Mouse (Mus musculus): ENCODE measurements around the gene Zdhhc13. TPM values are rescaled to one million over a fixed set of nuclear protein-coding genes. Genes with fewer than 3 reads are reported as not detected.

The Zdhhc13 gene
- polyA plus RNA-seq (2016; fragmentation: Nextera tagmentation; extraction: Ambion mirVana), result 32.1 and 35.2 TPM in 2 replicates

DNA sequence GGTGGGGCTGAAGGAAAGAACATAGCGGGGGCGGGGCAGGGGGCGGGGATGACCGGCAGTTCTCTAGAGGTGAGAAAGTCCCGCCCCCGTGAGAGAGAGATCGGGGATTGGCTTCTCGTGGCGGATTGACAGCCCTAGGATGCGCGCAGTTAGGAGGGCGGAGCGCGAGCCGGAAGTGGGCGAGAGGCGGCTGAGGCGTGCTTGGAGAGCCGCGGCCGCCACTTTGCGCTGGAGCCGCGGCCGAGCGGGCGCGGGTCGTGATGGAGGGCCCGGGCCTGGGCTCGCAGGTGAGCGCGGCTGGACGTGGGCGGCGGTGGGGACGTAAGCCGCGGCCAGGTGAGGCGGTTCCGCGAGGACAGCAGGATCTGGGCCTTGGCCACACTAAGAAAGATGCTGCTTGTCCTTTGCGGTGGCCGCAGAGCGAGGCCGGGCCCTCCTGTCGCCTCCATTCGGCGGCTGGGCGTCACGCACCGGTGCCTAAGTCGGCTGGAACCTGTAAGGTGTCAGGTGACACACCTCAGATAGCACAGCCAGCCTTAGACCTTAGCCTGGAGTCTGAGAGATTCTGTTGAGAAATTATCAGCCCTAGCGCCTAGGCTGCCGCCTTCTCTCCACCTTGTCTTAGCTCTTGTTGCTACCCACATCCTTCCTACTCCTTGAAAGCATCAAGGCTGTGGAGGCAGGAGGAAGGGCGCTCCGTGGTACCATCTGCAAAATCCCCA, at the start of gene Zdhhc13:
Gene Zdhhc13, plus strand, starts transcription at position 153 of the 722 bp plus-strand sequence.
- DNase-seq (ENCODE audit: low spot score), result peak; percentile 94
- Histone ChIP-seq H3K27me3 (ENCODE audit: insufficient read depth, poor library complexity, severe bottlenecking) (no peaks in the 10 kb centered on the region), H3K27ac (peak within 1 kb of the TSS; percentile 91), H3K9me3 (no peaks in the 10 kb centered on the region), H3K4me1 (replicated peaks) (peaks cover 22% of the 10 kb centered on the region), H3K36me3 (peaks cover 6% of the 10 kb centered on the region), H3K4me3 (peak within 1 kb of the TSS; percentile 83)
- under 1% methylated on average over 57 of the region's 57 CpGs for WGBS

DNA sequence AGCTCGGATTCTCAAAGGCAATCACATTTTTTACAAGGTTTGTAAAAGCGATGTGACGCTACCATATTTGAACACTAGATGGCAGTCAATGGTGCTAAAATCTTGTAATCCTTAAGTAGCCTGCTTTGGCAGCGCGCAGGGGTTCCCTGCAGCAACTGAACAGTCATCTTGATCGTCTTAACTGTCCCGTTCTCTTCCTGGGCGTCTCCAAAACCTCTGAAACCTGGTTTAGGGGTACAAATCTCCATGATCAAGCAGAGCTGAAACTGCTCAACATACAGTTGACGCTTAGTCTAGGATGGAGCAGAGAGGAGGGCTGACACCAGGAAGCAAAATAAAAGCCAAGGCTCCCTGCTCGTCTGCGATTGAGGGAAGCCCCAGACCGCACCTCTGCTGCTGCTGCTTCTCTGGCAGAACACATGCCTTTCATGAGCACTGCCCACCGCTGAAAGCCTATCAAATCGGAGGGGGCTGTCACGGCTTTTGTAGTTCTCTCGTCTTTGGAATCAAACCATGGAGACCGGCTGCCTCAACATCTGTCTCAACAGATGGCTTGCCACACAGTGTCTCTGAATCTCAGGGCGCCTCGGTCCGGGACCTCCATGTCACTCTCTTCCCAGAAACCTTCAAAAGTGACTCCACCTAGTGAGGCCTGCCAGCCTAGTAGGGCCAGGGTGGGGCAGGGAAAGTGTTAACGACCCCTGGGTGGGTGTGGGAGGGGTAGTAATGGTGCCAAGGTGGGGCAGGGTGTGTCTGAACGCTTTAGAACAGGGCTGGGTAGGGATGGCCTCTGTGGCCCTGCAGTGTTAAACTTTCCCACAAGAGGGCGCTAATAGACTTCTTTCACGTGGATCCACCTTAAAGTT, 39.3 kb upstream of the Zdhhc13 start:
- Histone ChIP-seq H3K4me1 (replicated peaks) (peaks cover 9% of the 10 kb centered on the region), H3K4me3 (peak overlapping the region; percentile 57), H3K27ac (peak overlapping the region; percentile 83), H3K27me3 (ENCODE audit: insufficient read depth, poor library complexity, severe bottlenecking) (peaks cover 6% of the 10 kb centered on the region; the same call in 1 of the 2 replicates), H3K9me3 (no peaks in the 10 kb centered on the region), H3K36me3 (no peaks in the 10 kb centered on the region)
- peak; percentile 85 for DNase-seq (ENCODE audit: low spot score)
- 2% methylated on average over 24 of the region's 24 CpGs for WGBS

DNA sequence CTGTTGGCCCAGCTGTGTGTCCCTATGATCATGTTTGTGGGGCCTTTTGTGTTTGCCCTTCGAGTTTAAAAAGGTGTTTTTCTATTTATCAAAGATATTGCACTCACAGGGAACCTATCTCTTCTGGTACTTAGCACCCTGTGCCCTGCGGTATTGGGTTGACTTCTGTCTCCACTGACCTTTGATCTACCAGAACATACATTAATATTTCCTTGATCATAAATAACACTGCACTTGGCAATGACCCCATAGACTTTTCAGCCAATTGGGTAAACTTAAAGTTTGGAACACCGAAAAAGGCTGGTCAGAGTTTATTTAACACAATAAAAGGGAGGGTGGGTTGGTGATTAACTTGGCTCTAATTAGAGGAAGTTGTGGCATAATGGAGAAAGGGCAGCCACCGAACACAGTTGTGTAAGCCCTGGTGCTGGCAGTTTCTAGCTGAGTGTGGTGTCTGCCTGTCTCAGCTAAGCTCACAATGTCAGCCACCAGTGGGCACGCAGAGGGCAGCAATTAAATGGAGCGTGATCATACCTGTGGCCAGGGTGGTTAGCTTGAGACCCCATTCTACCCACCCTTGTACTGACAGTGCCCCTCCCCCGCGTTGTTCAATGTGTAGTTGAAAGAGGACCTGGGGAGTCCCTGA, 38.5 kb upstream of the Zdhhc13 start:
- Histone ChIP-seq H3K27ac (no peak overlapping the region; the same call in 1 of the 2 replicates), H3K36me3 (no peaks in the 10 kb centered on the region), H3K9me3 (no peaks in the 10 kb centered on the region), H3K4me3 (peak overlapping the region; percentile 57), H3K4me1 (replicated peaks) (peaks cover 9% of the 10 kb centered on the region), H3K27me3 (ENCODE audit: insufficient read depth, poor library complexity, severe bottlenecking) (peaks cover 6% of the 10 kb centered on the region; the same call in 1 of the 2 replicates)
- WGBS, result 70% methylated on average over 8 of the region's 8 CpGs
- DNase-seq (ENCODE audit: low spot score), result no peak

DNA sequence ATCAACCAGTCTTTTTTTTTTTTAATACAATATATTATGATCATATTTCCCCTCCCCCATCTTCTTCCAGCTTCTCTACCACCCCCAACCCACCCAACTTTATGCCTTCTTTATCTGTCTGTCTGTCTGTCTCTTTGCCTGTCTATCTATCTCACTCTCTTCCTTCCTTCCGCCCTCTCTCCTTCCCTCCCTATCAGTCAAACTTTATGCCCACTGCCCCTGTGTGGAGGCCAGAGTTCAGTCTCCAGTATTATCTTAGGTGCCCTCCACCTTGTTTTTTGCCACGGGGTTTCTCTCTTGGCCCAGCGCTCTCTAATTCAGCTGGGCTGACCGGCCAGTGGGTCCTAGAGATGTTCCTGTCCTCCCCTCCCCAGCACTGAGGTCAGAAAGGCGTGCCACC, 37.6 kb upstream of the Zdhhc13 start:
- DNase-seq (ENCODE audit: low spot score), result no peak
- peaks cover 9% of the 10 kb centered on the region for H3K4me1 ChIP-seq (replicated peaks)
- H3K9me3 ChIP-seq, result no peaks in the 10 kb centered on the region
- no peak overlapping the region; the same call in 1 of the 2 replicates for H3K27ac ChIP-seq
- 83% methylated on average over 5 of the region's 5 CpGs for WGBS
- peaks cover 6% of the 10 kb centered on the region; the same call in 1 of the 2 replicates for H3K27me3 ChIP-seq (ENCODE audit: insufficient read depth, poor library complexity, severe bottlenecking)
- H3K36me3 ChIP-seq, result no peaks in the 10 kb centered on the region
- no peak overlapping the region for H3K4me3 ChIP-seq

DNA sequence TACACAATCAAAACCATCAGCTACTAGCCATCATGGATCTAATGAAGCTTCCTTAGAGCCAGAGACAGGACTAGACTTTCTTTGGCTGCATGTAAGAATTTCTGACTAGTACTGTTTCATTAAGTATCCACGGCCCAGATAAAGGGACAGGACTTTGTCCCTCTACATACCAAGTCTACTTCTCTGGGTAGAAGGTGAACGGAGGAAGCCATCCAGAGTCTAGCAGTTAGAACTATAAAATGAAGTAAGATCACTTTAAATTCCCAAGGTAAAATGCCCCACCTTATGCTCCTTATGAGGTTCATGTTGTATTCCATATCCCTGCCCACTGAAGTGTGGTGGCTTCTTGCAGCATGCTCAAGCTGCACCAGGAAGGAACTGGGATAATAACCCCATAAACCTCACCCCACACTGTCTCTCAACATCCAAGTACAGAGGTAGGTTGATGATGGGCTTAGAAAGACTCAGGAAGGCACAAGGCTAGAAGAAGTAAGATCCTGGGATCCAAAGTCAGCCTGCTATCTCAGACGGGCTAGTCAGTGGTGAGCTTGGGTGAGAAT, 34.3 kb upstream of the Zdhhc13 start:
- H3K4me1 ChIP-seq (replicated peaks), result peaks cover 20% of the 10 kb centered on the region
- no peak overlapping the region for H3K27ac ChIP-seq
- 81% methylated on average over 3 of the region's 3 CpGs for WGBS
- H3K27me3 ChIP-seq (ENCODE audit: insufficient read depth, poor library complexity, severe bottlenecking), result peaks cover 6% of the 10 kb centered on the region; the same call in 1 of the 2 replicates
- no peaks in the 10 kb centered on the region for H3K9me3 ChIP-seq
- no peak overlapping the region for H3K4me3 ChIP-seq
- H3K36me3 ChIP-seq, result no peaks in the 10 kb centered on the region
- no peak for DNase-seq (ENCODE audit: low spot score)

DNA sequence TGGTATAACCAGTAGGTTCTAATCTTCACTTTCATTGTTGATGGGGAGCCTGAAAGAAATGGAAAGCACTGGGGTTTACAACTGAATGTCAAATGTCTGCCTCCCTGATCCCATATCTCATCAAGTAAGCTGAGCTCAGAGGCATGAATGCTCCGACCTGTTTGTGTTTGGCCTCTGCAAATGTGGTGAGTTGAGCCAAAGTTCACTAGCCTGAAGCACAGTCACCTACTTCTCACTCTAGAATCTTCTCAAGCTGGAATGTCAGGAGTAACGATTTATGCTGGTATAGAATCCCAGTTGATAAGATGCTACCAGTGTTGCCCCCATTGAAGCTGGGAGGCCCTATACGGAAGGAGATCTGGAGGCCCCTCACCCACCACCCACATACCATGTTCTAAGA, 33.0 kb upstream of the Zdhhc13 start:
- Histone ChIP-seq H3K36me3 (no peaks in the 10 kb centered on the region), H3K9me3 (no peaks in the 10 kb centered on the region), H3K27me3 (ENCODE audit: insufficient read depth, poor library complexity, severe bottlenecking) (peaks cover 6% of the 10 kb centered on the region; the same call in 1 of the 2 replicates), H3K27ac (no peak overlapping the region), H3K4me3 (no peak overlapping the region), H3K4me1 (replicated peaks) (peaks cover 12% of the 10 kb centered on the region; the same call in 1 of the 2 replicates)
- 81% methylated on average over 3 of the region's 3 CpGs for WGBS
- no peak for DNase-seq (ENCODE audit: low spot score)

DNA sequence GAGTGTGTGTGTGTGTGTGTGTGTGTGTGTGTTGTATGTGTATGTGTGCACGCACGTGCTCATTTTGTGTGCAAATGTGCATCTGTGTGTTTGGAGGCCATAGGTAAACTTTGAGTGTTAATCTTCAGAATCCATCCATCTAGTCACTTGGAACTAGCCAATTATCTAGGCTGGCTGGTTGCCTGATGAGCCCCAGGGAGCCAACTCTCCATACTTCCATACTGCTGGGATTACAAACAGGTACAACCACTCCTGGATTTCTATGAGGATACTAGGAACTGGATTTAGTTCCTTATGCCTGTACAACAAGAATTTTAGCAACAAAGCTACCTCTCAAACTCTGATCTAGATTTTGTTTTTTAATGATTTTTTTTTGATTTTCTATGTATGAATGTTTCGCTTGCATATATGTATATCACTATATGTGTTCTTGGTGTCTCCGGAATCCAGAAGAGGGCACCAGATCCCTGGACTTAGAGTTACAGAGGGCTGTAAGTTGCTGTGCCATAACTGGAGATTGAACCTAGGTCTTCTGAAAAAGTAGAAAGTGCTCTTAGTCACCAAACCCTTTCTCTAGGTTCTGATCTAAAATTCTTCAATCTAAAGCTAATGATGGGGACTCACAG, 32.4 kb upstream of the Zdhhc13 start:
- DNase-seq (ENCODE audit: low spot score), result no peak
- H3K27me3 ChIP-seq (ENCODE audit: insufficient read depth, poor library complexity, severe bottlenecking), result peaks cover 4% of the 10 kb centered on the region; the same call in 1 of the 2 replicates
- H3K36me3 ChIP-seq, result no peaks in the 10 kb centered on the region
- H3K27ac ChIP-seq, result no peak overlapping the region
- WGBS, result 97% methylated on average over 4 of the region's 4 CpGs
- no peaks in the 10 kb centered on the region for H3K9me3 ChIP-seq
- peaks cover 12% of the 10 kb centered on the region; the same call in 1 of the 2 replicates for H3K4me1 ChIP-seq (replicated peaks)
- no peak overlapping the region for H3K4me3 ChIP-seq

DNA sequence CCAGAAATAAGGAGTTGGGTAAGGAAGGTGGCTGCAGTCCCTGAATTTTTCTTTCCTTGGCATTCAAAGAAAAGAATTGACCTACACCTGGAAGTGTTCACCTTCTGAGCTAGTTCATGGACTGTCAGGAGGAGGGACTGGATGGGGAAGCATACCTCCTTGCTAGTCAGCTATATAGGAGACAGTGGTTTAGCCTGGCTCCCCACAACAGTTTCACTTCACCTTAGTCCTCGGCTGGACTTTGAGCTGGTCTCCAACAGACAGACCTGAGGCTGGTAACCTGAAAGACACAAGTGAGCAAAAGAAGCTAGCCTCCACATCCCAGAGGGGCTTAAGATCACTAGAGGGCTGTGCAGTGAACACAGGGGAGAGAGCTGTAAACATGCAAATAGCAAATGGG, 30.7 kb upstream of the Zdhhc13 start:
- H3K27ac ChIP-seq, result no peak overlapping the region
- WGBS, result 73% methylated on average over 1 of the region's 1 CpGs
- 0 out of 2 replicates have a peak, but pooled peaks cover 3% of the 10 kb centered on the region for H3K27me3 ChIP-seq (ENCODE audit: insufficient read depth, poor library complexity, severe bottlenecking)

DNA sequence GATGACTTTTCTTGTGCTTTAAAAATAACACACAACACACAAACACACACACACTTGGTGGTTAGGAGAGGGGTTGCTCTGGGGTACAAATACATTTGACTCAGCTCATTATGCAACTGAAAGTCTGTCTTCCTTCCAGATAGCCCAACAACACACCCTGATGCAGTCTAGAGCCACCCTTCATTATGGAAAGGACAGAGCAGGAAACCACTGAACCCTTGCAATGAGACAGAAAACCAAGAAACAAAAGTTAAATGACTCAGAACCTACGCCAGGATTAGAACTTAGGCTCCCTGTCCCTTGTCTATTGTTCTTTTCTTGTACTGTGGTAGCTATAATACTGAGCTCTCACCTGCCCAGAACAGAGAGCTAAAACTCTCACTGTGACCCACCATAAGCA, 28.0 kb upstream of the Zdhhc13 start:
- Histone ChIP-seq H3K4me1 (replicated peaks) (peaks cover 12% of the 10 kb centered on the region; the same call in 1 of the 2 replicates), H3K36me3 (no peaks in the 10 kb centered on the region), H3K27ac (no peak overlapping the region), H3K4me3 (no peak overlapping the region), H3K9me3 (no peaks in the 10 kb centered on the region), H3K27me3 (ENCODE audit: insufficient read depth, poor library complexity, severe bottlenecking) (no peaks in the 10 kb centered on the region)
- DNase-seq (ENCODE audit: low spot score), result no peak
- 70% methylated on average over 1 of the region's 1 CpGs for WGBS

More for the DNA sequence above, 30.7 kb upstream of the Zdhhc13 start:
- Histone ChIP-seq H3K4me1 (replicated peaks) (peaks cover 12% of the 10 kb centered on the region; the same call in 1 of the 2 replicates), H3K4me3 (no peak overlapping the region), H3K9me3 (no peaks in the 10 kb centered on the region), H3K36me3 (no peaks in the 10 kb centered on the region)
- DNase-seq (ENCODE audit: low spot score), result no peak

DNA sequence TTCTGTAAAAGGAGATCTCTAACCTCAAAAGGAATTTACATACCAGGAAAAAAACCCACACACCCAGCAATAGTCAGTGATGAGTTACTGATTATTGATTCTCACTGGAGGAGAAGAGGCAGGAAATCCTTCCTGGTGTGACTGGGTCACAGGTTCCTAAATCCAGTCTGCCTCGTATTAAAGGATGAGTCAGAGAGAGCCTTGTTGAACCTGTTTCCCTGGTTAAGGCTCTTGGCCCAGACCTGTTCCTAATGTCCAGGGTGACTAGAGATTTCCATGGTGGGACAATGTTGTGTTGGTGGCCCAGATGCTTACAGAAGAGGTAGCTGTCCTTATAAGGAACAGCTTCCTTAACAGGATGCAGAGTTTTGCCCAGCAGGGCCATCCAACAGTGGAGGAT, 26.5 kb upstream of the Zdhhc13 start:
- Histone ChIP-seq H3K27me3 (ENCODE audit: insufficient read depth, poor library complexity, severe bottlenecking) (no peaks in the 10 kb centered on the region), H3K4me3 (no peak overlapping the region), H3K9me3 (no peaks in the 10 kb centered on the region), H3K27ac (no peak overlapping the region), H3K36me3 (no peaks in the 10 kb centered on the region), H3K4me1 (replicated peaks) (peaks cover 12% of the 10 kb centered on the region; the same call in 1 of the 2 replicates)
- DNase-seq (ENCODE audit: low spot score), result no peak
- 74% methylated on average over 1 of the region's 1 CpGs for WGBS

DNA sequence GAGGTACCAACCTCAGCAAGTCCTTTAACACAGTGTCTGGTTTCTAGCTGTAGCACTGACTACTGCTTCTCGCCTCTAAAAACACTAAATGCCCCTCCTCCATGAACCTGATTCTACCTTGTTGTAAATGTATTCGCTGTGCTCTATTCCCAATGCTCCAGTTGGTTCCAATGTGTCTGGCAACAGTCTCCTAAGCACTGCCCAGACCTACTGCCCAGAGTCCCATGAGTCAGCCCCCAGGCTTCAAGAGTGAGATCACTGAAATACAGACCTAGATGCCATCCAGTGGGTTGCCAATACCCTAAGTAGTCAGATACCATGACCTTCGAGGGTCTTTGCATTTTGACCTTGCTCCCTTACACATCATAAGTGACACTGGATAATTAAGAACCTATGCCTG, 26.1 kb upstream of the Zdhhc13 start:
- Histone ChIP-seq H3K9me3 (no peaks in the 10 kb centered on the region), H3K4me1 (replicated peaks) (peaks cover 7% of the 10 kb centered on the region; the same call in 1 of the 2 replicates), H3K27ac (no peak overlapping the region), H3K4me3 (no peak overlapping the region), H3K27me3 (ENCODE audit: insufficient read depth, poor library complexity, severe bottlenecking) (no peaks in the 10 kb centered on the region), H3K36me3 (no peaks in the 10 kb centered on the region)
- DNase-seq (ENCODE audit: low spot score), result no peak
- WGBS, result 81% methylated on average over 3 of the region's 3 CpGs

DNA sequence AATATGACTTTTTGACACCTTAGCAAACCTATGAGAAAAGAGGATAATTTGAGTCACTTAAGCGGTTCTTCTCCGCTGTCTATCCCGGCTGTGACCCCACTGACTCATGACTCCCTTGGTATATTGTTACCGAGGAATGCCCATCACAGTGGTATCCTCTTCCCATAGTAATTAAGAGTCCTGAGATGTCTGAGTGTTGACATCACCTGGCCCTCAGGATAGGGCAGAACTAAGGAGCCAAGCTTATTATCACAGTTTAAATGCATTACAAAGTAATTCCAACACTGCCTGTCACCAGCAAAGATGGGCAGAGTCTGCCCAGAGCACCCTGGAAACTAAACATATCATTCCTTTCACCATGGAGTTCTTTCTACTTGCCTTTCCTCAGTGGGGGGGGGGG, 22.8 kb upstream of the Zdhhc13 start:
- Histone ChIP-seq H3K36me3 (no peaks in the 10 kb centered on the region), H3K9me3 (no peaks in the 10 kb centered on the region), H3K27ac (no peak overlapping the region), H3K27me3 (ENCODE audit: insufficient read depth, poor library complexity, severe bottlenecking) (no peaks in the 10 kb centered on the region), H3K4me1 (replicated peaks) (no peaks in the 10 kb centered on the region), H3K4me3 (no peak overlapping the region)
- 78% methylated on average over 4 of the region's 4 CpGs for WGBS
- DNase-seq (ENCODE audit: low spot score), result no peak
